Mouse (Mus musculus) granulocyte monocyte progenitor cell, adult 5-6 weeks (primary cell): ENCODE results near the gene Prap1. TPM values are rescaled to one million over a fixed set of nuclear protein-coding genes. Genes with fewer than 3 reads are reported as not detected.
A peak's percentile ranks its signal among the peaks of the same experiment; 100 is the strongest.

Source experiments
- ATAC-seq: replicated peaks from 2 replicates; pipeline ENCODE4 v1.8.0; 2016; ENCODE audit warnings: mild to moderate bottlenecking, moderate TSS enrichment, inconsistent platforms; ENCODE audit not compliant: poor library complexity, severe bottlenecking
- total RNA-seq, 2 experiments: library from RNA; stranded (forward) in 1 of 2; stranded (reverse) in 1 of 2; fragments of 200-712, 200-1000 nt in 1 of 2; fragments of >200 nt in 1 of 2; fragmentation: Nextera tagmentation in 1 of 2; gene quantifications; 2 replicates each; pipeline ENCODE4 v1.2.3; 2014 to 2017

The Prap1 gene
- total RNA-seq (2014; fragmentation: Nextera tagmentation) (not detected in 2 replicates), total RNA-seq (2017) (not detected in 2 replicates)

- no peak for ATAC-seq
Measured at GRCm38 (mm10) chr7:140092924-140093528, at the start of gene Prap1. Gene Prap1, plus strand, starts transcription at chr7:140093395.

- no peak for ATAC-seq
Measured at GRCm38 (mm10) chr7:140045546-140045945, 47.6 kb upstream of the Prap1 start.

- ATAC-seq: peak; percentile 29
Measured at GRCm38 (mm10) chr7:140047811-140048311, 45.3 kb upstream of the Prap1 start.

GRCm38 (mm10) chr7:140048361-140049114 lies 44.7 kb upstream of the Prap1 start, which contains the start of gene Msx3:
Gene Msx3, minus strand, starts transcription at chr7:140049089.
- ATAC-seq: peak; percentile 23

GRCm38 (mm10) chr7:140049115-140049689 lies 44.0 kb upstream of the Prap1 start:
- peak; percentile 52 for ATAC-seq

- ATAC-seq: no peak
Measured at GRCm38 (mm10) chr7:140054124-140054523, 39.1 kb upstream of the Prap1 start.

- ATAC-seq: peak; percentile 41
Measured at GRCm38 (mm10) chr7:140057413-140058407, 35.5 kb upstream of the Prap1 start.

DNA sequence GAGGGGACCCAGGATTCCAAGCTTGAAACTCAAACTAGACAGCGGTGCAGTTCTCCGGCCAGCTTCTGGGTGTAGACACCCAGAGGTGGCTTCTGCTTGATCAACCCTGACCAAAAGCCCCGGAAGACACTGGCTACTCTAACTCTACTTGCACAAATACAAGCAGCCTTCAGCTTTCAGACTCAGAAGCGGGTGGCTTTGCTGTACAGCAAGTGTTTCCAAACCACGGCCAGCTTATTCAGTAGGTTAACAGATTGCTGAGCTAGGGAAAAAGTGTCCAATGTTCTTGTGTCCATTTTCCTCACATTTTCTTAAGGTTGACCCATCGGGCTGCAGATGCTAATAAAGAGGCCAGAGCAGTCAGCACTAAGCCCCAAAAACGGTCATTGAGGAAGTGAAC lies 34.7 kb upstream of the Prap1 start:
- ATAC-seq: no peak

- no peak for ATAC-seq
Measured at GRCm38 (mm10) chr7:140059601-140060000, 33.6 kb upstream of the Prap1 start.

GRCm38 (mm10) chr7:140060936-140061831 lies 32.0 kb upstream of the Prap1 start:
- peak; percentile 24 for ATAC-seq

DNA sequence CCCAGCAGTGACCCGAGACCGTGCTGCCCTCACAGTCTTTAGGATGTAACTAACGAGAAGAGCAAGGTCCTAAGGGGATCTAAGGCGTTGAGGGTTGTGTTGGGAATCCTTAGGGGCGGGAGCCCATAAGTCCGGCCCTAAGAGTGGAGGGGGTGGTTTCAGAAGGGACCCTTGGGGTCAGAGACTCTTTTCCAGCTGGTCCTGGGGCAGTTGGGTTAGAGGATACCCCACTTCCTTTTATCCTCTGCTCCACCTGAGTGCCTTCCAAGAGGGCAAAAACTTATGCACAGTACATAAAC lies 31.4 kb upstream of the Prap1 start:
- no peak for ATAC-seq

DNA sequence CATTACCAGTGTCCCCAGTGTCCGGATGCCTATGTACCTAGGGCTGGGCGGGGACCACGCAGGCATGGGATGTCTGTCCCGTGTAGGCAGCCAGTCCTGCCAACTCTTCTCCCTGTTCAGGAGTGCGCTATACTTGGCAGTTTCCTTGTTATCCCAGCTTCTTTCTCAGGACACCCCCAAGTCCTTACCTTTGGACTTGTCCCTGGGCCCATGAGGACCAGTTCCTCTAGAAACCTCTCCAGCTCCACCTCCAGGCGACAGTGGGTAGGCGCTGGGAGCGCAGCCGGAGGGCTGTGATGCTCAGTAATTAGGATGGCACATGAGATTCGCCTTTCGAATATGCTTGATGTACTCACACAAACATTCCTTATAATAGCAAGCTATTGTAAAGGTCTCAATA lies 30.9 kb upstream of the Prap1 start:
- peak; percentile 43; the same call in 1 of the 2 replicates for ATAC-seq

GRCm38 (mm10) chr7:140063092-140063491 lies 30.1 kb upstream of the Prap1 start:
- peak; percentile 65 for ATAC-seq

DNA sequence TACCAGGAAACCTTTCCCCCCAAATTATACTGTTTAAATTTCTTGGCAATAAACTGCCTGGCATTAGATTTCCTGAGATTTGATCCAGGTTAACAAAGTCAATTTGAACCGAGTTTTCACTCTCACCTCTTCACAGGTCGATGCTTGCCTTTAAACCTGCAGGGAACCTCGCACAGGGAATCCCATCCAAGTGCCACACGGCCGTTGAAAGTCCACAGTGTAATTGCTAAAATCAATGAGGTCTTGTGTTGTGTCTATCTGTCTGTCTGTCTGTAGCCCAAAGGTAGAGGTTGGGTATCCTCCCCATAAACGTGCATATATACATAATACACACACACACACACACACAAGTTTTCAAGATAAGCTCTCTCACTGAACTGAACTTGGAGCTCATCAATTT lies 25.8 kb upstream of the Prap1 start:
- no peak for ATAC-seq

DNA sequence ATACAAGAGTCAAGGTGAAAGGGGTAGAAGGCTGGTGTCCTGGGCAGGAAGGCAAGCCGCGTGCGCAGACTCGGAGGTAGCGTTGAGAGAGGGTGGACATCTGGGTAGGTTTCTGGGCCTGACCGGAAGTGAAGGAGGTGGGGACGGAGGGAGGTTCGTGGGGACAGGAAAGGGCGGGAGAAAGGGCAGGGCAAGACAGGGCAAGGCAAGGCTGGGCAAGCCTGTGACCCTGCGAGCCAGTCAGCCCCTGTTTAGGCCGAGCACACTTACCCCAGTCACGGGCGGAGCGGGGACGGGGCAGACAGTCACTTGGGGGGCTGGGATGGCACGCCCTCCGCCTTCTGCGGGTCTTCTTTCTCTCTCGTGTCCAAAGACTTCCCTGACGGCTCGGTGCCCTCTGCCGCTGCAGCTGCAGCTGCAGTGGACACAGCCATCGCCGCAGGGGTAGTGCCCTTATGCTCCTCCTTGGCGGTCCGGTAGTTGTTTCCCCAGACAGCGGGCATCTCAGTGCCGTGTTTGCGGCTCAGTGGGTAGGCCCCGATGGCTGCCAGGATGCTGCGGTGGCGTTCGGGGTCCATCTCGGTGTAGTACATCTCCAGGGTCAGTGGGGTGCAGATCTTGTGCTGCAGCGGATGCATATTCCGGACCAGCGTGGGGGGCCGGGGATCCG lies 23.0 kb upstream of the Prap1 start:
- peak; percentile 39 for ATAC-seq

- peak; percentile 54 for ATAC-seq
Measured at GRCm38 (mm10) chr7:140077698-140078097, 15.5 kb upstream of the Prap1 start.

DNA sequence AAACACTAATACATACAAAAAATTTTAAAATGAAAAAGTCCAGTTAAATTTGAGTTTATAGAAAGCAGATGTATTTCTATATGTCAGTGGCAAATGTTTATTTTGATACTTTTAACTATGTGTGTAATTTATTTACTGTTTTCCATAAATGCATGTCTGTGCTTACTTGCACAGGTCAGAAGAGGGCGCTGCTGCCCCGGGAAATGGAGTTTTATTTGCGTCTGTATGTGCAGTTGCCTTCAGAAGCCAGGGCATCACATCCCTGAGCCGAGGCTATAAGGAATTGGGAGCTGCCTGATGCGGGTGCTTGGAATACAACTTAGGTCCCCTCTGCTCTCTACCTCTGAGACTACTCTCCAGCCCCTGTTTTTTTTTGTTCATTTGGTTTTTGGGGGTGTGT lies 14.5 kb upstream of the Prap1 start:
- ATAC-seq: peak; percentile 63

- peak; percentile 55 for ATAC-seq
Measured at GRCm38 (mm10) chr7:140080503-140081156, 12.6 kb upstream of the Prap1 start.
